Mouse (Mus musculus) liver, embryonic 11.5 days (tissue): ENCODE measurements around the gene Best1. TPM values are rescaled to one million over a fixed set of nuclear protein-coding genes. Genes with fewer than 3 reads are reported as not detected.

Experiments used
- ATAC-seq: fragments of 200-750 bp; cut with Nextera tagmentation; replicated peaks from 2 replicates; pipeline ENCODE4 v1.8.0; 2017; ENCODE audit warnings: moderate number of reproducible peaks, mild to moderate bottlenecking, moderate TSS enrichment, moderate library complexity; ENCODE audit not compliant: low FRiP score
- DNase-seq: peaks from one replicate; pipeline ENCODE4 v3.0.0-alpha.2; 2017; ENCODE audit warnings: low spot score
- H3K27ac ChIP-seq: fragments of 300-500 bp; sonication (generic); 2 replicates; pipeline ENCODE4 v1.5.1; 2014; ENCODE audit warnings: mild to moderate bottlenecking, low read depth, low read length, control low read depth
- H3K27me3 ChIP-seq: fragments of 300-500 bp; sonication (generic); replicated peaks from 2 replicates; pipeline ENCODE4 v1.6.1; 2014; ENCODE audit warnings: low read length, mixed read lengths; ENCODE audit not compliant: control insufficient read depth, insufficient read depth
- H3K36me3 ChIP-seq: fragments of 300-500 bp; sonication (generic); 2 replicates; pipeline ENCODE4 v1.6.1; 2014; ENCODE audit warnings: mild to moderate bottlenecking, low read length, moderate library complexity, mixed read lengths; ENCODE audit not compliant: control insufficient read depth, insufficient read depth
- H3K4me1 ChIP-seq: fragments of 300-500 bp; sonication (generic); replicated peaks from 2 replicates; pipeline ENCODE4 v1.6.1; 2014; ENCODE audit warnings: low read length, mixed read lengths; ENCODE audit not compliant: control insufficient read depth, insufficient read depth
- H3K4me2 ChIP-seq: fragments of 300-500 bp; sonication (generic); 2 replicates; pipeline ENCODE4 v1.6.1; 2014; ENCODE audit warnings: mild to moderate bottlenecking, control low read depth, moderate library complexity
- H3K4me3 ChIP-seq: fragments of 300-500 bp; sonication (generic); 2 replicates; pipeline ENCODE4 v1.5.1; 2014; ENCODE audit warnings: low read depth, low read length, control low read depth
- H3K9ac ChIP-seq: fragments of 300-500 bp; sonication (generic); 2 replicates; pipeline ENCODE4 v1.6.1; 2014; ENCODE audit warnings: low read depth, low read length, control low read depth
- H3K9me3 ChIP-seq: fragments of 300-500 bp; sonication (generic); 2 replicates; pipeline ENCODE4 v1.6.1; 2016; ENCODE audit warnings: low read length, inconsistent platforms, mixed read lengths; ENCODE audit not compliant: control insufficient read depth
- WGBS: fragments of 180-500 bp; shearing (Covaris S2); extraction: QIAGEN DNeasy Blood & Tissue Kit; methylation state at CpG from one replicate; pipeline ENCODE4 v1.1.7; 2014; 5-methylcytosine and 5-hydroxymethylcytosine counted together
- polyA plus RNA-seq: library from polyadenylated mRNA; unstranded; fragments of >200 nt; fragmentation: Nextera tagmentation; extraction: Ambion mirVana; gene quantifications from 2 replicates; pipeline ENCODE4 v1.2.1, GENCODE M21; 2014

Best1 gene
- polyA plus RNA-seq, 1 experiment from 2014 or later: 0.59 TPM

DNA sequence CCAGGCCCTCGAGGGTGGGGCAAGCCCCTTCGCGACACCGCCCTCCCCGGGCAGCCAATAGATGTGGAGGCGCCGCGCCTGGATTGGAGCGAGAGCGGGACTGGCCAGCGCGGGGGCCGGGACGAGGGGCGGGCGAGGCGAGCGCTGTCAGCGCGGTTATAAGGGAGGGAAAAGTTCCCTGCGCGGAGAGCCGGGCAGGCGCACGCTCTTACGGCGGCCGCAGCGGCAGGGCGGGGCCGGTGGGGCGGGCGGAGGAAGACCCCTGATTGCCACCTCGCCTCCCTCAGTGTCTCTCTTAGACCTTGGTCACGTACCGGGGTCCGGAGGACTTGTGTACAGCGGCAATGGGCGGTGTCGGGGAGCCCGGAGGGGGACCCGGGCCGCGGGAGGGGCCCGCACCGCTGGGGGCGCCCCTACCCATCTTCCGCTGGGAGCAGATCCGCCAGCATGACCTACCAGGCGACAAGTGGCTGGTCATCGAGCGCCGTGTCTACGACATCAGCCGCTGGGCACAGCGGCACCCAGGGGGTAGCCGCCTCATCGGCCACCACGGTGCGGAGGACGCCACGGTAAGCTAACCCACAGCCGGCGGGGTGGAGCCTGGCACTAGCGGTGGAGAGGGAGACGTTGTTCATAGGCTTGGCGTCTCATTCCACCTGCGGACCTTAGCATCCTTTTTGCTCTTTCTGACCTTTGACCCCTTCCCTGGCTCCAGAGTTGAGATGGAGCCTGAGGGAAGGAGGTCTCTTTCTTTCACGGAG lies 40.1 kb upstream of the Best1 start, which contains the start of gene Fads3:
Fads3 (plus strand) TSS at position 182 of the 761 bp plus-strand sequence.
- Histone ChIP-seq H3K4me1 (peaks cover 30% of the 10 kb centered on the region), H3K9me3 (no peaks in the 10 kb centered on the region), H3K27ac (0 out of 2 replicates have a peak within 1 kb of the TSS, but pooled peaks have one; percentile 22), H3K36me3 (no peaks in the 10 kb centered on the region), H3K4me3 (peak within 1 kb of the TSS; percentile 66), H3K4me2 (peak within 1 kb of the TSS; percentile 99), H3K27me3 (no peaks in the 10 kb centered on the region; the same call in 1 of the 2 replicates), H3K9ac (peak within 1 kb of the TSS; percentile 67)
- WGBS: under 1% methylated on average over 68 of the region's 69 CpGs
- DNase-seq: peak; percentile 80
- ATAC-seq: peak; percentile 84

DNA sequence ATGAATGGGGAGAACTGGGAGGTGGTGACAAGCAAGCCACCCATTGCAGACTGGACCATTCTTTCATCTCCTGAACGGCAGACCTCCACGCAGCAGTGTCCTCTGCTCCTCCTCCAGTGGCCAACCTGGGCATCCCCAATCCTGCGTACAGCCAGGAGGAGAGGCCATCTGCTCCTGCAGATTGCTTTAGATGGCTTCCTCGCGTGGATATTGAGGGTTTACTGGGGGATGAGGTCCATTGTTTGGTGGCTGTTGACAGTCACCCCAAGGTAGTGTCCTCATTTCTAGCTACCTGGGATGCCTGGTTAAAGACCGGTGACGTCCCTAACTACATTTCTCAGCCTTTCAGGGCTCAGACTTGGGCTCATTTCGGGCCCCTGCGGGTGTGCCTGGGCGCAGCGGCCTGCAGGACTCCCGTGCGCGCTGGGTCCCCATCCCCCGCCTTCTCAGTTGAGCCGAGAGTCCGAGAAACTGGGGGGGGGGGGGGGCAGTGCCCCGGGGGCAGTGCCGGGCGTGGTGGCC lies 39.5 kb upstream of the Best1 start:
- Histone ChIP-seq H3K9me3 (no peaks in the 10 kb centered on the region), H3K4me1 (peaks cover 24% of the 10 kb centered on the region), H3K27me3 (no peaks in the 10 kb centered on the region; the same call in 1 of the 2 replicates), H3K4me2 (peak overlapping the region; percentile 99), H3K9ac (peak overlapping the region; percentile 67), H3K27ac (no peak overlapping the region), H3K4me3 (peak overlapping the region; percentile 66), H3K36me3 (no peaks in the 10 kb centered on the region)
- no peak for DNase-seq
- WGBS: 9% methylated on average over 18 of the region's 20 CpGs
- no peak for ATAC-seq

DNA sequence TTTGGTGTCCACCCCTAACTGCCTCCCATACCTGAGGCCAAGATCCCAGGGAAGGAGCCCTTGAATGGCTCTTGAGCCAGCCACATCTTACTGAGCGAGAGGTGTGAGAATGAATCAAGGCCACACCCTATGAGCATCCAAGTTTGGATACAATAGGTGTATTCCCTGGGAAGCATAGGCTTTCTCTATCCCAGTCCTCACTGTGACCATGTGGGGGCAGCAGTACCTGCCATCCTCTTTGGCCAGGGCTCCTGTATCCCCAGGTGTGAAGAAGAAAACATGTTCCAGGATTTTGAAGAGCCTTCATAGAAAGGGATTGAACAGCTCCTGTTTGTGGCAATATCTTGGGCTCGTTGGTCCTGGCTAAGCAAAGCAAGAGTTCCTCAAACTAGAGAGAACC lies 38.2 kb upstream of the Best1 start:
- H3K4me2 ChIP-seq: no peak overlapping the region
- DNase-seq: no peak

DNA sequence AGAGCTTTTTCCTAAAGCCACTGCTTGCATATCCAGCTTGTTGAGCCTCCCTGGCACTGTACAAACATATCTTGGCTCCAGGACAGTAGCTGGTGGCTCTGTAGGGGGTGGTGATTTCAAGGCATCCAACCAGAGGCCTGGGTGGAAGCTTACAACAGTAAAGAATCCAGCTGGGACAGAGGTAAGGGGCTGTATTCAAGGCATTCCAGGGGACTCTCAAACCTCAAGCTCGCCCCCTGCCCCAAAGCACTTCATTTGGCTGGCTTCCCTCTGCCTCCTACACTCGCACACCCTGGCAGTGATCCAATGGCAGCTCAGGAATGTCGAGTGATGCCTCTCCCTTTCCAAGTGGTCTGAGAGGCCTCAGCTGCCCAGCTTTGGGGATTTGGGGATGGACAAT lies 37.5 kb upstream of the Best1 start:
- DNase-seq (no peak), ATAC-seq (no peak)
- Histone ChIP-seq H3K36me3 (no peaks in the 10 kb centered on the region; the same call in 1 of the 2 replicates), H3K4me2 (no peak overlapping the region), H3K27me3 (no peaks in the 10 kb centered on the region; the same call in 1 of the 2 replicates), H3K4me3 (no peak overlapping the region), H3K4me1 (peaks cover 19% of the 10 kb centered on the region), H3K27ac (peak overlapping the region; percentile 11; the same call in 1 of the 2 replicates), H3K9ac (no peak overlapping the region), H3K9me3 (no peaks in the 10 kb centered on the region)
- WGBS: 47% methylated on average over 3 of the region's 3 CpGs

More for the DNA sequence above, 38.2 kb upstream of the Best1 start:
- Histone ChIP-seq H3K36me3 (no peaks in the 10 kb centered on the region; the same call in 1 of the 2 replicates), H3K9me3 (no peaks in the 10 kb centered on the region), H3K27ac (no peak overlapping the region), H3K4me3 (no peak overlapping the region), H3K4me1 (peaks cover 19% of the 10 kb centered on the region), H3K27me3 (no peaks in the 10 kb centered on the region; the same call in 1 of the 2 replicates), H3K9ac (no peak overlapping the region)
- 66% methylated on average over 2 of the region's 2 CpGs for WGBS
- no peak for ATAC-seq

DNA sequence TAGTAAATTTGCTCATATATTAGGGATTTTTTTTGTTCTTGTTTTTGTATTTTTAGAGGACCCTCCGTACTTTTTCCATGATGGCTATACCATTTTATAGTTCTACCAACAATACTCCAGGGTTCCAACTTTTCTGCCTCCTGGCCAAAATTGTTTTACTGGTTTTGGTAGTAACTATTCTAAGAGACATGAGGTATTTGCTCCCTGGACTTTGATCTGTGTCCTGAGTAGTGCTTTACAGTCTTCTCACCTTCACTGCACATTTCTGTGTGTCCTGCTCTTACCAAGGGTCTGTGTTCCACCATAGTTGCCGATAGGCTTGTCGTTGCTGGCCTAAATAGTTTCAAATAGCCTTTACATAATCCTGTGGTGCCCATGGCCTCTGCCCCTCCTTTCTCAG lies 36.9 kb upstream of the Best1 start:
- no peaks in the 10 kb centered on the region; the same call in 1 of the 2 replicates for H3K36me3 ChIP-seq
- H3K27me3 ChIP-seq: no peaks in the 10 kb centered on the region; the same call in 1 of the 2 replicates
- no peak overlapping the region for H3K4me3 ChIP-seq
- no peak overlapping the region for H3K9ac ChIP-seq
- ATAC-seq: no peak
- peaks cover 19% of the 10 kb centered on the region for H3K4me1 ChIP-seq
- 82% methylated on average over 3 of the region's 3 CpGs for WGBS
- H3K9me3 ChIP-seq: no peaks in the 10 kb centered on the region
- H3K4me2 ChIP-seq: no peak overlapping the region
- DNase-seq: no peak
- H3K27ac ChIP-seq: no peak overlapping the region

DNA sequence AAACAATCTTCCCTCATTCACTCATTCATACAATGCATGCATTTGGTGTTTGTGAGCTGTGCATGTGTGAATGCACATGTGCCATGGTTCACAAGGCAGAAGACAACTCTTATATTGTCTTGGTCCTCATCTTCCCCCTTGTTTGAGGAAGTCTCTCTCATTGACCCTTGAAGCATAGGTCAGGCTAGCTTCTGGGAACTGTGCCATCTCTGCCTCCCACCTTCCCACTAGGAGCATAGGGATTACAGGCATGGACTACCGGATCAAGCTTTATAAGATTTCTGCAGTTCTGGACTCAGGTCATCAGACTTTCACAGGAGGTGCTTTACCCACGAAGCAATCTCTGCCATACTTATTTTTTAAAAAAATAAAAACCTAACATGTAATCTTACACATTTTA lies 36.1 kb upstream of the Best1 start:
- H3K4me3 ChIP-seq: no peak overlapping the region
- no peaks in the 10 kb centered on the region; the same call in 1 of the 2 replicates for H3K36me3 ChIP-seq
- peaks cover 14% of the 10 kb centered on the region for H3K4me1 ChIP-seq
- H3K9ac ChIP-seq: no peak overlapping the region
- H3K9me3 ChIP-seq: no peaks in the 10 kb centered on the region
- DNase-seq: no peak
- H3K27ac ChIP-seq: no peak overlapping the region
- H3K4me2 ChIP-seq: no peak overlapping the region
- no peak for ATAC-seq
- WGBS: 80% methylated on average over 2 of the region's 2 CpGs
- H3K27me3 ChIP-seq: no peaks in the 10 kb centered on the region; the same call in 1 of the 2 replicates

DNA sequence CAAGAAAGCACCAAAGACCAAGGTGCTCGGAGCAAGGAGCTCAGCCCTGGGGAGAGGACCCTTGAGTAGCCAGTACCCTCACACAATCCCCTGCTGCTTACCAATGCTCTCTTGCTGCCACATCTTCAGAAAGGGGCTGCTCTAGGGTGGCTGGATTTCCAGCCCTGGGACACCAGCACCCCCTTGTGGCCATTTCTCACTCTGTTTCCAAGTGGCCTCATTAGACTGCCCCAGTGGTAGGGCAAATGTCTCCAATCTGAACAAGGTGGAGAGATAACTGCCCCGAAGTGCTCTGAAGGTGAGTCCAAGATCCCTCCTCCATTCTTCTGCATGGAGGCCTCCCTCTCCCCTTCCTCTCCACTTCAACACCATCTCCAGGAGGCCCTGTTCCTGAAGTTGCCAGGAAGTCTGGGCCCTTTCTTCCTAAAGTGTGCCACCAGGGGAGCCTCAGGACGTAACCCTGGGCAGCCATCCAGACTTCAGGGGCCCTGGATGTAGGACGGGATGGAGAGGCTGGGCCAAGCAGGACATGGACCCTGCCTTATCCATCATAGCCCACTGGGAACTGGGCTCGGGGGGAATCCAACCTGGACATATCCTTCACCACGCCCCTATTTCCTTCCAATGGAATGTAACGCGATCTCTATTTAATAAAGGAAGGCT lies 33.5 kb upstream of the Best1 start:
- no peak overlapping the region for H3K9ac ChIP-seq
- H3K4me3 ChIP-seq: no peak overlapping the region
- H3K4me2 ChIP-seq: no peak overlapping the region
- peak; percentile 79 for DNase-seq
- no peaks in the 10 kb centered on the region for H3K4me1 ChIP-seq
- WGBS: 67% methylated on average over 8 of the region's 8 CpGs
- H3K36me3 ChIP-seq: peaks cover 3% of the 10 kb centered on the region
- no peaks in the 10 kb centered on the region for H3K27me3 ChIP-seq
- peak; percentile 53; the same call in 1 of the 2 replicates for ATAC-seq
- no peaks in the 10 kb centered on the region for H3K9me3 ChIP-seq
- H3K27ac ChIP-seq: no peak overlapping the region

DNA sequence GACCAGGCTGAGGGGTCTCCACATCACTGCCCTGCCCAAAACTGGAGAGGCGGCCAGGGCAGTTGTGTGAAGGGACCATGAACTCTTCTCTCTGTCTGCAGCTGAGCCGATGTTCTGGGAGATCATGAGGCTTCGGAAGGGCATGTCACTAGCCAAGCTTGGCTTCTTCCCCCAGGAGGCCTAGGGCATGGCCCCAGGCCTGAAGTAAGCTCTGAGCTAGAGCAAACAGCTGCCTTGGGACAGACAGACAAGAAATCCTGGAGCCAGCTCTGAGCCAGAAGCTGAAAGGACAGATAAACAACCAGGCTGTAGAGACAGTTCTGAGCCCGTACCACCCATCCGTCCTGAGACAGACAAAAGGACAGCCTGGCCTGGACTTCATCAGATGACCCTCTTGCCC lies 32.9 kb upstream of the Best1 start:
- H3K9me3 ChIP-seq: no peaks in the 10 kb centered on the region
- no peak overlapping the region for H3K9ac ChIP-seq
- H3K4me1 ChIP-seq: no peaks in the 10 kb centered on the region
- peaks cover 5% of the 10 kb centered on the region for H3K36me3 ChIP-seq
- H3K27me3 ChIP-seq: no peaks in the 10 kb centered on the region
- H3K4me3 ChIP-seq: no peak overlapping the region
- DNase-seq (no peak), ATAC-seq (no peak)
- H3K4me2 ChIP-seq: no peak overlapping the region
- WGBS: 87% methylated on average over 5 of the region's 5 CpGs
- no peak overlapping the region for H3K27ac ChIP-seq
